In genomic region chr10:128921883-128922821, GRCm38 (mm10) we compare ENCODE assay signal across 8 mouse cellular contexts. TPM values are rescaled to one million over a fixed set of nuclear protein-coding genes. Genes with fewer than 3 reads are reported as not detected.
DNase-seq lines count a peak whose midpoint lies in the region; ATAC-seq and TF ChIP-seq lines count a peak whose summit lies in the region.

No protein-coding gene starts in this region.

- H3K36me3 ChIP-seq in kidney, adult 2 months (ENCODE audit: control insufficient read depth, insufficient read depth, low read length): no peaks in the 10 kb centered on the region
- H3K36me3 ChIP-seq in G1E (replicated peaks): peaks cover 48% of the 10 kb centered on the region
- H3K36me3 ChIP-seq in embryonic facial prominence, embryonic 15.5 days: peaks cover 14% of the 10 kb centered on the region
- H3K36me3 ChIP-seq in limb, embryonic 11.5 days (ENCODE audit: control insufficient read depth, insufficient read depth, low read length): 0 out of 2 replicates have a peak, but pooled peaks cover 3% of the 10 kb centered on the region
- peaks cover 6% of the 10 kb centered on the region for H3K36me3 ChIP-seq in stomach, embryonic 14.5 days (ENCODE audit: control insufficient read depth, insufficient read depth, low read length)

- H3K9me3 ChIP-seq in G1E (replicated peaks): no peaks in the 10 kb centered on the region
- no peaks in the 10 kb centered on the region for H3K9me3 ChIP-seq in embryonic facial prominence, embryonic 15.5 days (replicated peaks)
- H3K9me3 ChIP-seq in limb, embryonic 11.5 days (ENCODE audit: control insufficient read depth, low read length): no peaks in the 10 kb centered on the region
- no peaks in the 10 kb centered on the region for H3K9me3 ChIP-seq in stomach, embryonic 14.5 days (ENCODE audit: control insufficient read depth, low read depth, low read length)

- WGBS in kidney, adult 2 months: 53% methylated on average over 16 of the region's 16 CpGs
- WGBS in embryonic facial prominence, embryonic 15.5 days: 67% methylated on average over 16 of the region's 16 CpGs
- WGBS in limb, embryonic 11.5 days: 74% methylated on average over 16 of the region's 16 CpGs
- WGBS in stomach, embryonic 14.5 days: 68% methylated on average over 16 of the region's 16 CpGs

- H3K4me3 ChIP-seq in kidney, adult 2 months (ENCODE audit: insufficient read depth, low read depth, low read length): peak overlapping the region; percentile 65
- H3K4me3 ChIP-seq in G1E (ENCODE audit: low read depth, low read length): peak overlapping the region; percentile 90
- H3K4me3 ChIP-seq in embryonic facial prominence, embryonic 15.5 days (replicated peaks): peak overlapping the region; percentile 89
- peak overlapping the region; percentile 83 for H3K4me3 ChIP-seq in limb, embryonic 11.5 days (ENCODE audit: low read depth, low read length)
- H3K4me3 ChIP-seq in stomach, embryonic 14.5 days (ENCODE audit: low read depth, low read length): peak overlapping the region; percentile 72

- peak overlapping the region; percentile 49 for H3K27ac ChIP-seq in kidney, adult 2 months (ENCODE audit: insufficient read depth, low read depth, low read length)
- H3K27ac ChIP-seq in embryonic facial prominence, embryonic 15.5 days (replicated peaks): peak overlapping the region; percentile 97
- H3K27ac ChIP-seq in limb, embryonic 11.5 days (replicated peaks; ENCODE audit: low read depth, low read length): no peak overlapping the region
- no peak overlapping the region for H3K27ac ChIP-seq in stomach, embryonic 14.5 days (ENCODE audit: low read length)

- intact Hi-C loops in gastrocnemius, postnatal 36 days (cut with DNase I): no loop called here

- no peak for TF ChIP-seq POLR2A in kidney, adult 2 months (IDR thresholded peaks at IDR 0.05; ENCODE audit: low read depth, low read length)

- ATAC-seq in G1E (ENCODE audit: extremely low read depth, insufficient number of reproducible peaks, low FRiP score, poor library complexity, severe bottlenecking): no peak
- ATAC-seq in embryonic facial prominence, embryonic 15.5 days (ENCODE audit: insufficient number of reproducible peaks, low FRiP score, low TSS enrichment, low read depth): no peak
- ATAC-seq in limb, embryonic 11.5 days (ENCODE audit: insufficient number of reproducible peaks, low FRiP score, low TSS enrichment, low read depth): peak; percentile 6; the same call in 1 of the 2 replicates
- ATAC-seq in stomach, embryonic 14.5 days (ENCODE audit: insufficient number of reproducible peaks, insufficient read depth, low FRiP score, low read depth): no peak

- no peak for DNase-seq in kidney, adult 2 months
- no peak for DNase-seq in kidney, postnatal 25 days
- DNase-seq in G1E (ENCODE audit: low spot score): no peak
- DNase-seq in limb, embryonic 11.5 days (ENCODE audit: low spot score): no peak
- no peak for DNase-seq in right cerebral cortex, postnatal 25 days
- no peak for DNase-seq in gastrocnemius, postnatal 36 days

- TF ChIP-seq CTCF in kidney, adult 2 months (conservative IDR thresholded peaks at IDR 0.05; ENCODE audit: insufficient read depth, insufficient read length, low read depth, low read length): no peak
- TF ChIP-seq CTCF in G1E (IDR thresholded peaks at IDR 0.05; ENCODE audit: low read depth, low read length): no peak

- peak overlapping the region; percentile 77 for H3K4me2 ChIP-seq in embryonic facial prominence, embryonic 15.5 days (replicated peaks)
- peak overlapping the region; percentile 72 for H3K4me2 ChIP-seq in limb, embryonic 11.5 days (ENCODE audit: low read depth, severe bottlenecking)
- H3K4me2 ChIP-seq in stomach, embryonic 14.5 days (replicated peaks; ENCODE audit: low read depth, low read length): peak overlapping the region; percentile 67

- H3K9ac ChIP-seq in embryonic facial prominence, embryonic 15.5 days: no peak overlapping the region
- peak overlapping the region; percentile 74; the same call in 1 of the 2 replicates for H3K9ac ChIP-seq in limb, embryonic 11.5 days (ENCODE audit: low read length)
- no peak overlapping the region for H3K9ac ChIP-seq in stomach, embryonic 14.5 days (replicated peaks; ENCODE audit: low read depth, low read length)

- H3K27me3 ChIP-seq in kidney, adult 2 months (replicated peaks; ENCODE audit: control insufficient read depth, insufficient read depth, low read length): no peaks in the 10 kb centered on the region
- no peaks in the 10 kb centered on the region for H3K27me3 ChIP-seq in G1E (ENCODE audit: insufficient read depth, low read length)
- no peaks in the 10 kb centered on the region for H3K27me3 ChIP-seq in embryonic facial prominence, embryonic 15.5 days
- H3K27me3 ChIP-seq in limb, embryonic 11.5 days (ENCODE audit: control insufficient read depth, insufficient read depth, low read length): no peaks in the 10 kb centered on the region
- no peaks in the 10 kb centered on the region for H3K27me3 ChIP-seq in stomach, embryonic 14.5 days (ENCODE audit: control insufficient read depth, insufficient read depth, low read length)

- peaks cover 45% of the 10 kb centered on the region for H3K4me1 ChIP-seq in kidney, adult 2 months (ENCODE audit: control insufficient read depth, insufficient read depth, low read length)
- H3K4me1 ChIP-seq in G1E (ENCODE audit: insufficient read depth, low read depth, low read length): peaks cover 24% of the 10 kb centered on the region
- H3K4me1 ChIP-seq in embryonic facial prominence, embryonic 15.5 days: peaks cover 51% of the 10 kb centered on the region
- H3K4me1 ChIP-seq in limb, embryonic 11.5 days (ENCODE audit: control insufficient read depth, insufficient read depth, low read length): peaks cover 21% of the 10 kb centered on the region
- H3K4me1 ChIP-seq in stomach, embryonic 14.5 days (ENCODE audit: control insufficient read depth, insufficient read depth, low read length): peaks cover 32% of the 10 kb centered on the region

RNA-seq across cellular contexts. Expression of gene Rdh5, which starts 0.5 kb away (rescaled TPM):
- 38.9 and 46.0 TPM in 2 replicates for polyA plus RNA-seq in kidney, adult 2 months (2012; rRNA removed)
- total RNA-seq in G1E (2014; fragmentation: Nextera tagmentation) (7.1 and 27.4 TPM in 2 replicates), G1E (2017) (2.6 and 4.4 TPM in 2 replicates)
- polyA plus RNA-seq in G1E (2012): 0.94 and 1.2 TPM in 2 replicates
- 19.6 and 21.3 TPM in 2 replicates for polyA plus RNA-seq in embryonic facial prominence, embryonic 15.5 days (2015; fragmentation: Nextera tagmentation; extraction: Ambion mirVana)
- 7.7 and 7.8 TPM in 2 replicates for polyA plus RNA-seq in limb, embryonic 11.5 days (2014; fragmentation: Nextera tagmentation; extraction: Ambion mirVana)
- polyA plus RNA-seq in stomach, embryonic 14.5 days (2014; fragmentation: Nextera tagmentation; extraction: Ambion mirVana): 14.9 and 17.1 TPM in 2 replicates
- 1 to 10 TPM; 3.5 to 4.1 TPM for total RNA-seq in gastrocnemius, postnatal 36 days (2021)

RNA-seq across cellular contexts. Expression of gene Bloc1s1, which starts 1.7 kb away (rescaled TPM):
- 339 and 365 TPM in 2 replicates for polyA plus RNA-seq in kidney, adult 2 months (2012; rRNA removed)
- 46.7 and 50.3 TPM in 2 replicates for total RNA-seq in G1E (2014; fragmentation: Nextera tagmentation)
- 116 and 119 TPM in 2 replicates for total RNA-seq in G1E (2017)
- 121 and 157 TPM in 2 replicates for polyA plus RNA-seq in G1E (2012)
- 224 and 226 TPM in 2 replicates for polyA plus RNA-seq in embryonic facial prominence, embryonic 15.5 days (2015; fragmentation: Nextera tagmentation; extraction: Ambion mirVana)
- polyA plus RNA-seq in limb, embryonic 11.5 days (2014; fragmentation: Nextera tagmentation; extraction: Ambion mirVana): 203 and 211 TPM in 2 replicates
- 222 and 236 TPM in 2 replicates for polyA plus RNA-seq in stomach, embryonic 14.5 days (2014; fragmentation: Nextera tagmentation; extraction: Ambion mirVana)
- total RNA-seq in gastrocnemius, postnatal 36 days (2021): 100 to 1,000 TPM; 146 to 165 TPM

RNA-seq across cellular contexts. Expression of gene Itga7, which starts 11.5 kb away (rescaled TPM):
- polyA plus RNA-seq in kidney, adult 2 months (2012; rRNA removed): 14.6 and 17.8 TPM in 2 replicates
- total RNA-seq in G1E (2014; fragmentation: Nextera tagmentation): not detected in 2 replicates
- total RNA-seq in G1E (2017): 0.33 and 0.46 TPM in 2 replicates
- 0.02 and 0.10 TPM in 2 replicates for polyA plus RNA-seq in G1E (2012)
- polyA plus RNA-seq in embryonic facial prominence, embryonic 15.5 days (2015; fragmentation: Nextera tagmentation; extraction: Ambion mirVana): 14.3 and 16.5 TPM in 2 replicates
- 0.10 and 0.12 TPM in 2 replicates for polyA plus RNA-seq in limb, embryonic 11.5 days (2014; fragmentation: Nextera tagmentation; extraction: Ambion mirVana)
- polyA plus RNA-seq in stomach, embryonic 14.5 days (2014; fragmentation: Nextera tagmentation; extraction: Ambion mirVana): 2.6 and 4.4 TPM in 2 replicates
- 10 to 100 TPM; 47.9 to 60.1 TPM for total RNA-seq in gastrocnemius, postnatal 36 days (2021)

RNA-seq across cellular contexts. Expression of gene Cd63, which starts 21.4 kb away (rescaled TPM):
- polyA plus RNA-seq in kidney, adult 2 months (2012; rRNA removed): 713 and 847 TPM in 2 replicates
- total RNA-seq in G1E (2014; fragmentation: Nextera tagmentation): 1.7 and 3.4 TPM in 2 replicates
- total RNA-seq in G1E (2017): 0.22 TPM in 1 of 2 replicates, not detected in the other
- polyA plus RNA-seq in G1E (2012): 0.04 and 0.09 TPM in 2 replicates
- 1,010 and 1,093 TPM in 2 replicates for polyA plus RNA-seq in embryonic facial prominence, embryonic 15.5 days (2015; fragmentation: Nextera tagmentation; extraction: Ambion mirVana)
- 425 and 427 TPM in 2 replicates for polyA plus RNA-seq in limb, embryonic 11.5 days (2014; fragmentation: Nextera tagmentation; extraction: Ambion mirVana)
- 663 and 664 TPM in 2 replicates for polyA plus RNA-seq in stomach, embryonic 14.5 days (2014; fragmentation: Nextera tagmentation; extraction: Ambion mirVana)
- 100 to 1,000 TPM in 1 of 2 experiments, 10 to 100 TPM in 1; 94.8 to 103 TPM for total RNA-seq in gastrocnemius, postnatal 36 days (2021)

RNA-seq across cellular contexts. Expression of gene Gdf11, which starts 30.6 kb away (rescaled TPM):
- 2.5 and 2.9 TPM in 2 replicates for polyA plus RNA-seq in kidney, adult 2 months (2012; rRNA removed)
- total RNA-seq in G1E (2014; fragmentation: Nextera tagmentation) (not detected in 2 replicates), G1E (2017) (under 0.01 TPM in 1 of 2 replicates, not detected in the other)
- polyA plus RNA-seq in G1E (2012): 0.02 TPM in 2 replicates
- 6.1 TPM in 2 replicates for polyA plus RNA-seq in embryonic facial prominence, embryonic 15.5 days (2015; fragmentation: Nextera tagmentation; extraction: Ambion mirVana)
- polyA plus RNA-seq in limb, embryonic 11.5 days (2014; fragmentation: Nextera tagmentation; extraction: Ambion mirVana): 17.5 and 18.1 TPM in 2 replicates
- polyA plus RNA-seq in stomach, embryonic 14.5 days (2014; fragmentation: Nextera tagmentation; extraction: Ambion mirVana): 4.2 and 4.6 TPM in 2 replicates
- total RNA-seq in gastrocnemius, postnatal 36 days (2021): 1 to 10 TPM; 2.8 to 5.8 TPM

Comparison
In these comparisons a context has a peak if more than half of its experiments do, and no peak if none do; other contexts are left out.
1. H3K27ac ChIP-seq: peak in kidney, adult 2 months (single experiment) and embryonic facial prominence, embryonic 15.5 days (single experiment); none in limb, embryonic 11.5 days (single experiment) and stomach, embryonic 14.5 days (single experiment).
2. Peak in every context shown above with its lines, with median percentiles within 50 percentile points of each other: H3K4me3 ChIP-seq and H3K4me2 ChIP-seq.